Mouse (Mus musculus): ENCODE results near the gene Htra1. TPM values are rescaled to one million over a fixed set of nuclear protein-coding genes. Genes with fewer than 3 reads are reported as not detected.

Gene Htra1
- 100 to 1,000 TPM; 214 to 291 TPM for total RNA-seq (2021)

DNA sequence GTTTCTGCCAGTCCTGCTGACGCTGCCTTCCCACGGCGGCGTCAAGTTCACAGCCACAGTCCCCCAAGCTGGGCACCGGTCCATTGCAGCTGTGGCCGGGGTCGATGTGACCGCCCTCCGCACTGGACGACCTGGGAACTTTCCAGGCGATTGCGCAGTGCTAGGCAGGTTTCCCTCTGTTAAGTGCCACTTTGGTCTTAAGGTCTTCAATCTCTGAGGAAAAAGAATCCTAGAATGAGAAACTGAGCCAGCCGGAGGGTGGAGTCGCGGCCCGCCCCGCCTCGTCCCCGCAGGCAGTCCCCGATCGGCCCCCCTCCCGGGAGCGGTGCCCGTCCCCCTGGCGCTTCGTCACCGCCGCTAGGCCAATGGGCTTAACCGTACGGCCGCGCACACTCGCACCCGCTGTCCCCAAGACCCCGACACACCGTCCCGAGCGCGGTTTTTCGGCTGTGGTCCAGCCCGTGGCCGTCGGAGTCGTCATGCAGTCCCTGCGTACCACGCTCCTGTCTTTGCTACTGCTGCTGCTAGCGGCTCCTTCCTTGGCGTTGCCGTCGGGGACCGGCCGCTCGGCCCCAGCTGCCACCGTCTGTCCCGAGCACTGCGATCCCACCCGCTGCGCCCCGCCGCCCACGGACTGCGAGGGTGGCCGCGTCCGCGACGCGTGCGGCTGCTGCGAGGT lies at the start of gene Htra1:
Htra1 (plus strand) TSS at position 319 of the 679 bp plus-strand sequence.
- peak; percentile 61 to 63 for DNase-seq (ENCODE audit: extremely low spot score in 1 of 2, low spot score in 1 of 2)

DNA sequence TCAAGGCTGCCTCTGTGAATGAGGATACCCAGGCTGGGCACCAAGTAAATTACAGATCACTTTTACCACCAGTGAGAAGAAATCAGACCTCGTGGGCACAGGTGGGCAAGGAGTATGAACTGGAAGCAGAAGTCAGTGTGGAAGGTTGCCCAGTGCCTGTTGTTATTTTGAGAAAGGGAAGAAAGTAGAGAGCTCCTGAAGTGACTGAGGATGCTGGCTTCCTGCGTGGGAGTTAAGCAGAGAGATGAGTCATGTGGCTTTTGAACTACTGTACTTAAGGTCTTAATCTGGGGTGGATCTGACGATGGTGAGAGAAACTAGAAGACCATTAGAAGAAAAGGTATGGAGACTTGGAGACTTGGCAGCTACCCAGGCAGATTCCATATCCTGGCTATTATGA lies 49.7 kb upstream of the Htra1 start:
- no peak for DNase-seq (ENCODE audit: extremely low spot score in 1 of 2, low spot score in 1 of 2)

DNA sequence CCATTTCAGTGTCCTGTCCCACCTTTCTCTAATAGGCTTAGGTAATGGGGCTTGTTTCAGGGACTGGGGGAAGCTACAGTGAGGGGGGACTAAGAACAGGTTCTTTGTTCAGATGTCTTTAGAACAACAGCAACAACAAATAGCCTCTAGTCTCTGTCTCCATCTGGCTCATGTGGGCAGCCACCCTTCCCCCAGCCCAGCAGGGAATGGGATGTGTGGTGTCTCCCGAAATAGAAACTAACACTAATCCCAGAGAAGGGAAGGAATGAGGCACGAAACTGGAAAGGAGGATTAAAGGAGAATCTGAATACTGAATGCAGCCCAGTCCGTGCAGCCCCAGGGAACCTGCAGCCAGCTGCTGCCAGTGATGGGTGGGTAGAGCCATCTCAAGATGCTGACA lies 48.0 kb upstream of the Htra1 start:
- no peak for DNase-seq (ENCODE audit: extremely low spot score in 1 of 2, low spot score in 1 of 2)

DNA sequence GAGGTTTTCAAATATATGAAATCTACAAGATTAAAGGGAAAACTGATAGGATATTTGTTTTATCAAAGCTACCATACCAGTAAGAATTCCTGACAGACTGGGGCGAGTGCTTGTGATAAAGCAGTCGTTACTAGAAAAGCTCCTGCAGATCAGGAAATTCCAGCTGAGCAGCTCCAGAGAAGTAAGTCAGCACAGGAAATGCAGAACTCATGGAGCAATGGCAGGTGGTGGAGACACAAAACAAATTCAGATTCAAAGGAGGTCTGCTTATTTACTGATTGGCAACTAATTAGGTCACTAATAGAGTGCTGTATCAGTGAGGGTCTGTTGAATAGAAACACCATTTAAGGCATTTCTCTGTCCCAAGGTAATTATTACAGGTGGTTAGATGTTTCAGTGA lies 45.0 kb upstream of the Htra1 start:
- no peak for DNase-seq (ENCODE audit: extremely low spot score in 1 of 2, low spot score in 1 of 2)

DNA sequence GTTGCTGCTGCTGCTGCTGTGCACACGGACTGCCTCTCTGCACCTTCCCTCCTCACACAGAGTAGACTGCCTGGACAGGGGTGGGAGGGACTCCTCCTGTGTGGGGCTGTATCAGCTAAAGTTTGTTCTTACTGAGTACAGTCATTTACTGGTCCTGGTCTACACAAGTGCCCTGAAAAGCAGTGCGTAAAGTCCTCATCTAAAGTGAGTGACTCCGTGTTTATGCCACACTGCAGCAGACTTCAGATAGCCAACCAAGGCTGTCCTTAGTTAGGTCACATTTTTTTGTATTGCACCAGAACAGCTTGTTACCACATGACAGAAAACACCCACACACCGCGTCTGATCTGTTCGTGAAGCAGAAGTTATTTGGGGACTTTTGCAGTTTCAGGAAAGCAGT lies 42.9 kb upstream of the Htra1 start:
- DNase-seq (ENCODE audit: extremely low spot score in 1 of 2, low spot score in 1 of 2), result no peak

DNA sequence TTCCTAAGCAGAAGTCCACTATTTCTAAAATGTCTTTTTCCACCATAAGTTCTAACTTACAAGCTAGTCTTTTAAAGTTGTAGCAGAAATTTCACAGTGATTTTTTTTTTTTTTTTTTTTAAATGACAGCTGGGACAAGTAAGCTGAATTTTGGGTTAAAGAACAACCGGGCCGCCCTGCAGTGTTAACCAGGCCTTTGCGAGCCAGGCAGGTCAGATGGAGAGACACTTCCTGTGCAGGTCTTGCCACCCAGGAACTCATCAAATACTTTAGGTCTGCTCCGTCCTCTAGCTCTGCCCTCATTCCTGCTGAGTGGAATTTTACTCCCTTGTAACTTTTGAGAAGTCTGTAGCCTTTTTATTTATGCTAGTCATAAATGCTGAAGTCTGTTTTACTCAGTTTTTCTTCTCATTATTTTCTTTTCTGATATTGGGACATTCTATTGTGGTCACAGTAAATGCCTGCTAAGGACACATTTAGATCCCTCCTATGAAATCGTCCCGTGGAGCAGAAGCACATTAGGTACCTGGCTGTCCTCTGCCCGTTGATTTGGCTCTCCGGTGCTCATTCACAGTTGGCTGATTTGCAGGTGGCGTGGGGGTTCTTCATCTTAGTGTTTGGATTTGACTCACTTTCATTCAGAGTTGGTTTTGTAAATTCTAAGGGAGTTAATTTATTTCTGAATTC lies 40.8 kb upstream of the Htra1 start:
- no peak for DNase-seq (ENCODE audit: extremely low spot score in 1 of 2, low spot score in 1 of 2)

DNA sequence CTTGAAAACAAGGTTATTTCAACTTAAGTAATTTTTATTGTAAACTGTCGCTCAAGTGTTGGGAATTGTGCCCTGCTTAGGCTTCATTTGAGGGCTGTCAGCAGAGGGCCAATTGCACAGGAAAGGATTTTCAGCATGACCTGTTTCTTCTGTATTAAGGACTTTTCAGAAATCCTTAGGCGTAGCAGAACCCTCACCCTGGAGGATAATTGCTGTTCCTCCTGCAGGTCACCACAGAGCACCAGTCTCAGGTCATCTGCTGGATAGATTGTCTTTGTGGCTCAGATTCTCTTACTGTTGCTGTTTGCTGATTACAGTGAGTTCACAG lies 40.3 kb upstream of the Htra1 start:
- no peak for DNase-seq (ENCODE audit: extremely low spot score in 1 of 2, low spot score in 1 of 2)

DNA sequence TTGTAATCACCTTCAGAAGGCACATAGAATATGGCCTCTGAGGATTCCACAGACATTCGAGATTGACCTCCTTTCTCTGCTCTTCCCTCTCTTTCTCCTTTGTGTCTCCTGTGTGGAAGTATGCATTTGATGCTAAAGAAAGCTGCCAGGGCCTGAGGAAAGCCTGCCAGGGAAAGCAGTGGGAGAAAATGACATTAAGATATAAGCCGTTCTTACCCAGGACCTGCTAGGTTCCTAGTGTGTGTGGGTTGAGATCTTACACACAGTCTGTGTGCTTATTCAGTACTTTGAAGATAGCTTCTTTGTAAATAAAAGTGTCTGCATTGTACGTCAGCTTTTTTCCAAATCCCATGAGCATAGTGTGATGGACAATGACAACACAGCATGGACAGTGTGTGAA lies 39.8 kb upstream of the Htra1 start:
- DNase-seq (ENCODE audit: extremely low spot score in 1 of 2, low spot score in 1 of 2), result no peak

DNA sequence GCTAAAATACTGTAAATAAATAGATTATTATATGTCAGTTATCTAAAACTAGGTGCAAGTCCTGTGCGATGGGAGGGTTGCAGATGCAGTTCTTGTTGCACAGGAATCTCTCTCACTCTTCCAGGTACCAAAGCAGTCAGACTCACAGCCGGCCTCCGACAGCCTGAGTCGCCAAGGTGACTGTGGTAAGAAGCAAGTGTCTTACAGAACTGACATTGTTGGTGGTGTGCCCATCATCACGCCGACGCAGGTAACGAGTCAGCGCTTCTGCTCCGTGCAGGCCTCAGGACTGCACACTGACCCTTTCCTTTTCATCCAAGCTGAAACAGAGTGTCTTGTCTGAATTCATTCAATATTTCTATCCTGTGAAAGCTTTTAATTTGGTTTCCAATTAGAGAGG lies 38.7 kb upstream of the Htra1 start:
- no peak for DNase-seq (ENCODE audit: extremely low spot score in 1 of 2, low spot score in 1 of 2)

DNA sequence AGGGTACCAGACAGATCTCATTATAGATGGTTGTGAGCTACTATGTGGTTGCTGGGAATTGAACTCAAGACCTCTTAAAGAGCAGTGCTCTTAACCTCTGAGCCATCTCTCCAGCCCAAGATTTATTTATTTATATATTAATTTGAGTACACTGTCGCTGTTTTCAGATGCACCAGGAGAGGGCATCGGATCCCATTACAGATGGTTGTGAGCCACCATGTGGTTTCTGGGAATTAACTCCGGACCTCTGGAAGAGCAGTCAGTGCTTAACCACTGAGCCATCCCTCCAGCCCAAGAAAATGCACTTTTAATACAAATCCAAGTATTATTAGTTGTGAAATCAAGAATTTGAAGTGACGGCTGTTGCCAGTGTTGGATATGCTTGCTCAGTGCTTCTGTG lies 37.5 kb upstream of the Htra1 start:
- DNase-seq (ENCODE audit: extremely low spot score in 1 of 2, low spot score in 1 of 2), result no peak

DNA sequence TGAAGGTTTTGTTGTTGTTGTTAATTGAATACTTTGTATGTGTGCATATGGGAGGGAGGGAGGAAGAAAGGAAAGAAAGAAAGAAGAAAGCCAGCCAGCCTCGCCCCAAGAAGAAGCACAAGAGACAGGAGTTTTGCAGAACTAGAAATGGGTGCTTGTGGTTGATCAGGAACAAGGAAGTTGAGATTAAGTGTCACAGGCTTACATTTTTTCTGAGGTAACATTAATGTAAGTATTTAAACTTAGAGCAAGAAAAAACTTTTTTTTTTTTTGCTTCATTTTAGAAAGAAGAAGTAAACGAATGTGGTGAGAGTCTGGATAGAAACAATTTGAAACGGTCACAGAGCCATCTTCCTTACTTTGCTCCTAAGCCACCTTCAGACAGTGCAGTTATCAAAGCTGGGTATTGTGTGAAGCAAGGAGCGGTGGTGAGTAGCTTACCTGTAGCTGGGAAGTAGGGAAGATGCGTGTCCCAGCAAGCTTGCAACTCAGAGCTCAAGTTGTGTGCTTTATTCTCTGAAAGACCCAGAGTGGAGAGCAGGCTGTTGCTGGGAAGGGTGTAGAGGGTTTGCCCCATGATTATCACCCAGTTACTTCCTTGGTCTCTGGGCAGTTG lies 35.6 kb upstream of the Htra1 start:
- DNase-seq (ENCODE audit: extremely low spot score in 1 of 2, low spot score in 1 of 2), result no peak

DNA sequence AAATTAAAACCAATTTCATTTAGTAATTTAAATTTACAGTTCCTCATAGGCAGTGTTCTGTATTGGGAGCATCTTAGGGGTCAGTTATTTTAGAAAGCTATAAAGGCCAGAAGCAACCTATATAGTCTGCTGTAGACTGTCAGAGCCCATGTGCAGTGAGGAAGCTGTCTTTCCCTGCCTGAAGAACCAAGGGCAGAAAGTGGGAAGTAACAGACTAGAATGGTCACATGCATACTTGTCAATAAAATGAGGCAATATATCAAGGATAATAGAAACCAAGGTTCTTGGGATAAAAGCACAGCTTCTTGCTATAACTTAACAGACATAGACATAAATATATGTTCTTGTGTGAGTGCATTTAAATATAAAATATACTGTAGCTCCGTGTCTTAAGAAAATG lies 33.0 kb upstream of the Htra1 start:
- DNase-seq (ENCODE audit: extremely low spot score in 1 of 2, low spot score in 1 of 2), result no peak

DNA sequence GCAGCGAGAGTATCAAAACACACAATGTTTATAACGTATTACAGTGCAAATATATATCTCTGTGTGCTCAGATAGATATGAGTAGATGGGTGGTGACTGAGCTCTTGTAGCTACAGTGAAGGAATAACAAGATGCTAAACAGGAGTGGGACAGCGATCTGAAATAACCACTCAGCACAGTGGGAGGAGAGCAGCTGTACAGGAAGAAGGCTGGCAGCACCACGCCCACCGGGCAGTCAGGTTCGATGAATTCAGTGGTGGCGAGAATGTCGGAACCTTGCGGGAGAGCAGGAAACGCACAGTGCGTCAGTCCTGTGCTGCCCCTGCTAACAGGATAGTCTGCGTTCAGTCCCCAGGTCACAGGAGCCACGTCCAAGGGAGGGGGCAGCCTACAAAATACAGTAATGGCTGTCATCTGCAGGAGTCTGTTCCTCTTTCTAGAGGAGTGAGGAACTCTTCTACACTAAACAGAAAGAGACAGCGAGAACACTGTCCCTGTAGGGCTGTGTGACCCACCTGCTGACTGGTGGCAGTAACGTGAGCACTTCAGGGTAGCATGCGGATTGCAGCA lies 32.3 kb upstream of the Htra1 start:
- no peak for DNase-seq (ENCODE audit: extremely low spot score in 1 of 2, low spot score in 1 of 2)

DNA sequence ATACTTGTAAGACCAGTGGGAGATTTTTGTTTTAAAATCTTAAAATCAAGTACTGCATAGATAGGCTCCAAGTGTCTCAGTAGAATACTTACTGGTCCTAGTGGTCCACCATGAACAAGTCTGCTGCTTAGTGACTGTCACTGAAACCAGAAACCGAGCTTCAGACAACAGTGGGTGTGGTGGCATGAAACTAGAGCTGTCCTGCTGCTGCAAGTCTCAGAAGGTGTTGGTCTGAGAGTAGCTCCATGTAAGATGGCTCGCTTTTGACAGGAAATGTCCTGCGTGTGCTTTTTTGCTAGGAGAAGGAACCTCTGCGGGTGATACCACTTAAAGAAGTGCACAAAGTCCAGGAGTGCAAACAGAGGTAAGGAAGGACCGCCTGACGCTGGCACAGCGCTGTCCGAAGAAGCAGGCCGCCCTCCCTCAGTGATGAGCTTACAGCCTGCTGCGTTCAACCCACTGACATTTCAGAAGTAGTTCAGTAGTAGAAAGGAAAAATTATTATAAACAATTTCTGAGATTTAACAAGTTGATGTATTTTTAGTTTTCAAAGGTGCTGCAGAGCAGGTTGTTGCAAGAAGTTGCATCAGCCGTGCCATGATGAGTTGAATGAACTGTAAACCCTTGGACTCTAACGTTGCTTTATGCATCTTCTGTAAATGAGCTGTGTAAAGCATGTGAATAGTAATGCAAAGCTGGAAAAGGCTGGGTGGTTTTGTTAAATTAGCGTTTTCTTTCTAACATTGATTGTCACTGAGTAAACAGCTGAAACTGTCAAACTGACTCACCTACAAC lies 31.1 kb upstream of the Htra1 start:
- DNase-seq (ENCODE audit: extremely low spot score in 1 of 2, low spot score in 1 of 2), result no peak

DNA sequence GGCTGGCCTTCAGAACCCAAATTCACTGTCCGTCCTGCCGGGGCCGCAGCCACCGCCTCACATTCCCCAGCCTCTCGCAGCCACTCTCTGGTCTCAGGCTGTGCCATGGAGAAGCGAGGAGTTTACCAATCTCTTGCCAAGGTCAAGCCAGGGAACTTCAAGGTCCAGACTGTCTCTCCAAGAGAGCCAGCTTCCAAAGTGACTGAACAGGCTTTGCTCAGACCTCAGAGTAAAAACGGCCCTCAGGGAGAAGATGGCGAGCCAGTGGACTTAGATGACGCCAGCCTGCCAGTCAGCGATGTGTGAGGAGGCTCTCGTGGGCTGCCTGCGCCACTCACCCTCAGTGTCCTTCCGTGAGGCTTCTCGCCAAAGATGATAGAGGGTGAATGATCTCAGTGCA lies 25.1 kb upstream of the Htra1 start:
- DNase-seq (ENCODE audit: extremely low spot score in 1 of 2, low spot score in 1 of 2), result no peak

DNA sequence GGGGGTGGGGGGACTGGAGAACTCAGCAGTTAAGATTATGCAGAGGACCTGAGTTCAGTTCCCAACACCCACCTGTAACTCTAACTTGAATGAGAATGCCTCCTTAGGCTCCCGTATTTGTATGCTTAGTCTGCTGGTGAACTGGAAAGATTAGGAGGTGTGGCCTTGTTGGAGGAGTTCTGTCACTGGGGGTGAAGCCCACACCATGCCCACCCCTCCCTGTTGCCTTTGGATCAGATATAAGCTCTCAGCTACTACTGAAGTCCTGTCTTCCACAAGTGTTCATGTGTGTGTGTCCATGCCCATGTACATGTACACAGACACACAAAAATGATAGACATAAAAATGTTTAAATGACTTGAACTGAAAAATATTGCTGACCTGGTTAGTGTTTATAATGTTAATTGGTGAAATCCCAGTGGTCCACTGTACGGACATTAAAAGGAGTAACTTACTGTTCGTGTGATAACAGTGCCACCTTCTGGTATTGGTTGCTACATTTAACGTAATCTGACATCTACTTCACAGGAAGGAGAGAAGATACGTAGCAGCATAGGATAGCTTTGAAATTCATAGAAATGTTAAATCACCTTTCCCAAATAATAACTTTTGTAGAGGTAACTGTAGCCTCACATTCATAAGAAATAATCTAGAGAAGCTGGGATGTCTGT lies 21.1 kb upstream of the Htra1 start:
- no peak for DNase-seq (ENCODE audit: extremely low spot score in 1 of 2, low spot score in 1 of 2)

DNA sequence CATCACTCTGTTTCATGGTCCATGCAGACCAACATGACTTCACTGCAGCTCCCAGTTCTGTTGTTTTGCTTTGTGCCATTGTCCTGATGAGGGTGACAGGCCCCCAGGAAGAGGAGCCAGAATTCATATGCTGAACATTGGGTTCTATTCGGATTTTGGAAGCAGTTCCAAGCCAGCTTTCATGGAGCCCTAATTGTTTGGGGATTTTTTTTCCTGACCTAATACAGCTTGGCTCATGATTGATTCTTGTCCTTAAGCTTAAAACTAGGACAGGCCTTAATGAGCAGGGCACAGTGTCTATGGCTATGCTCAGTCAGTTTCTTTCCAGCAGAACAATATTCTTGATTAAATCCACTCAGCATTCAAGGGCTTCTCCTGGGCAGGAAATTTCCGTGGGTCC lies 17.7 kb upstream of the Htra1 start:
- no peak for DNase-seq (ENCODE audit: extremely low spot score in 1 of 2, low spot score in 1 of 2)

DNA sequence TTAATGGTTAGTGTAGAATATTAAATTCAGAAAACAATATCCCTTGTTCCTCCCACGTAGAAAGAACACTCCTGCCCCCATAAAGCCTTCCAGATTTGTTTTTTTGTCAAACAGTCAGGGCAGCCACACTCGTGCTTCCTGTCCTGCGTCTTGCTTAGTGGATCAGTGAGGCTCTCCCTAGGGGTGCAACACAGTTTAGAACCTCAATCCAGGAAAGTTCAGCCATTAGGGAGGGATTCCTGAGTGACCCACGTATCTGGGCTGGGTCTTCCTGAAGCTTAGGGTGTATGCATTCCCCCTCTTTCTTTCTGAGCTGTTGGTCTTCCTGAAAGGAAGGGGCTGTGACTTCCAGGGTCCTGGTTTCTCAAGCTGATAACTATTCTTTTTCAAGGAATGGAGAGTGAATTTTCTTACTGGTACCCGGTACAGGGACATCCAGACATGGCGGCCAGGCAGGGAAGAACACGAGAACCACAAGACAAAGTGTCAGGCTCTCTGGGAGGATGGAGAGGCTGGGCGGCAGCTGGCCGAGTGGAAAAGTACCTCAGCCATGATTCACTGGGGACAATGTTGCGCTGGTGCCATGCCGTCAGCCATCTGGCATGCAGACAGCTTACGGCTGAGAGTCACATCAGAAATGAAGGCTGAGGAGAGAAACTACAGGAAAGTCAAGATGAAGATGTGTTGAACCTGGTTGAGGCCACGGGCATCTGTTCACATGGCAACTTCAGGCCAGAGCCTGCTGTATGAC lies 12.8 kb upstream of the Htra1 start:
- no peak for DNase-seq (ENCODE audit: extremely low spot score in 1 of 2, low spot score in 1 of 2)

DNA sequence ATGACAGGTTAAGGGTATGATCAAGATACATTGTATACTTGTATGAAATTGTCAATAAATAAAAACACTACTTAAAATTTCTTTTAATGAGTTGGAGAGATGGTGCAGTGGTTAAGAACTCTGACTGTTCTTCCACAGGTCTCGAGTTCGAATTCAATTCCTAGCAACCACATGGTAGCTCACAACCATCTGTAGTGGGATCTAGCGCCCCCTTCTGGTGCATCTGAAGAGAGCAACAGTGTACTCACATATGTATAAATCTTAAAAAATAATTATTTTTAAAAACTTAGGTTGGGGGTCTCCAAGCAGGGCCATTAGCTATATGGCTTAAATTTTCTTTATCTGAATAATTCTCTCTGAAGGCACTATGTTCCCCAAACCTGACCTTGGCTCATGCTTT lies 5.5 kb upstream of the Htra1 start:
- DNase-seq (ENCODE audit: extremely low spot score in 1 of 2, low spot score in 1 of 2), result no peak

DNA sequence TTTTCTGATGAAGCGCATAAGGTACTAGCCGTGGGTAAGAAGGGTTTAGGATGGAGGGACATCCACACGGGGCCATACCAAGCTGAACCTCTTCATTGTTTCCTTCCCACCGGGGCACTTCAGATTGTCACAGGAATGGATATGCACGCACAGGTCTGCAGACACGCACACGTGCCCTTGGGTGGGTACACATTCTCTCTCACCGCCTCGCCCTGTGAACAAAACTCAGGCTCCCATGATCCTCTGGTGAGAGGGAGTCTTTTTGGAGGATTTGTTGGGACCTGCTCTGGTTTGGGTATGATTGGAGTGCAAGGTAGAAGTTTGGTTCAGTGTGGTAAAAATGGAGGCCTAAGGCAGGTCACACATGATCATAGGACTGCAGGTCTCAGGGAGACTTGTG lies 3.0 kb upstream of the Htra1 start:
- DNase-seq (ENCODE audit: extremely low spot score in 1 of 2, low spot score in 1 of 2), result no peak
